Mouse (Mus musculus): Measurements from ENCODE around the gene Lyrm7. TPM values are rescaled to one million over a fixed set of nuclear protein-coding genes. Genes with fewer than 3 reads are reported as not detected.

The Lyrm7 gene
- polyA plus RNA-seq, 1 experiment from 2014 or later, result 8.0 TPM

- no peaks in the 10 kb centered on the region for H3K9me3 ChIP-seq (ENCODE audit: low read depth, low read length)
- no peak overlapping the region for H3K4me2 ChIP-seq
- H3K27me3 ChIP-seq (ENCODE audit: insufficient read depth, low read length), result no peaks in the 10 kb centered on the region
- ATAC-seq (ENCODE audit: insufficient read depth) (no peak), DNase-seq (no peak)
- TF ChIP-seq CTCF (IDR thresholded peaks at IDR 0.05; ENCODE audit: low read depth), result no peak
- no peaks in the 10 kb centered on the region; the same call in 1 of the 2 replicates for H3K4me1 ChIP-seq (ENCODE audit: insufficient read depth)
- no peak overlapping the region for H3K27ac ChIP-seq (ENCODE audit: low read depth)
- no peak overlapping the region for H3K9ac ChIP-seq
- H3K4me3 ChIP-seq (ENCODE audit: low read depth, low read length), result no peak overlapping the region
- 58% methylated on average over 1 of the region's 1 CpGs for WGBS
- no peaks in the 10 kb centered on the region for H3K36me3 ChIP-seq (ENCODE audit: insufficient read depth)
Observed at GRCm38 (mm10) chr11:54778131-54778844, 82.4 kb downstream of the Lyrm7 start.

GRCm38 (mm10) chr11:54777387-54778130, 83.2 kb downstream of the Lyrm7 start:
- H3K4me2 ChIP-seq, result no peak overlapping the region
- H3K9ac ChIP-seq, result no peak overlapping the region
- H3K4me3 ChIP-seq (ENCODE audit: low read depth, low read length), result no peak overlapping the region
- no peak for ATAC-seq (ENCODE audit: insufficient read depth)
- 51% methylated on average over 6 of the region's 6 CpGs for WGBS
- no peak for DNase-seq
- no peaks in the 10 kb centered on the region for H3K9me3 ChIP-seq (ENCODE audit: low read depth, low read length)
- no peaks in the 10 kb centered on the region; the same call in 1 of the 2 replicates for H3K4me1 ChIP-seq (ENCODE audit: insufficient read depth)
- no peak for TF ChIP-seq CTCF (IDR thresholded peaks at IDR 0.05; ENCODE audit: low read depth)
- H3K36me3 ChIP-seq (ENCODE audit: insufficient read depth), result no peaks in the 10 kb centered on the region
- H3K27me3 ChIP-seq (ENCODE audit: insufficient read depth, low read length), result no peaks in the 10 kb centered on the region
- no peak overlapping the region for H3K27ac ChIP-seq (ENCODE audit: low read depth)

Other genes starting within 250 kb of the Lyrm7 start
- 88.0 and 90.0 TPM in 2 replicates for gene Cdc42se2, start 73.2 kb downstream of the Lyrm7 start, polyA plus RNA-seq (2014; fragmentation: Nextera tagmentation; extraction: Ambion mirVana)
- gene Hint1, start 5.5 kb upstream of the Lyrm7 start, polyA plus RNA-seq (2014; fragmentation: Nextera tagmentation; extraction: Ambion mirVana), result 690 and 743 TPM in 2 replicates
- gene Gpx3, start 41.5 kb upstream of the Lyrm7 start, polyA plus RNA-seq (2014; fragmentation: Nextera tagmentation; extraction: Ambion mirVana), result 144 and 164 TPM in 2 replicates
- 13.2 and 14.3 TPM in 2 replicates for gene Tnip1, start 102.0 kb upstream of the Lyrm7 start, polyA plus RNA-seq (2014; fragmentation: Nextera tagmentation; extraction: Ambion mirVana)
- 406 and 411 TPM in 2 replicates for gene Anxa6, start 172.5 kb upstream of the Lyrm7 start, polyA plus RNA-seq (2014; fragmentation: Nextera tagmentation; extraction: Ambion mirVana)
- gene Ccdc69, start 217.2 kb upstream of the Lyrm7 start, polyA plus RNA-seq (2014; fragmentation: Nextera tagmentation; extraction: Ambion mirVana), result 1.9 and 2.4 TPM in 2 replicates
- gene Gm2a, start 237.2 kb upstream of the Lyrm7 start, polyA plus RNA-seq (2014; fragmentation: Nextera tagmentation; extraction: Ambion mirVana), result 15.4 and 18.4 TPM in 2 replicates